In the genomic region with DNA sequence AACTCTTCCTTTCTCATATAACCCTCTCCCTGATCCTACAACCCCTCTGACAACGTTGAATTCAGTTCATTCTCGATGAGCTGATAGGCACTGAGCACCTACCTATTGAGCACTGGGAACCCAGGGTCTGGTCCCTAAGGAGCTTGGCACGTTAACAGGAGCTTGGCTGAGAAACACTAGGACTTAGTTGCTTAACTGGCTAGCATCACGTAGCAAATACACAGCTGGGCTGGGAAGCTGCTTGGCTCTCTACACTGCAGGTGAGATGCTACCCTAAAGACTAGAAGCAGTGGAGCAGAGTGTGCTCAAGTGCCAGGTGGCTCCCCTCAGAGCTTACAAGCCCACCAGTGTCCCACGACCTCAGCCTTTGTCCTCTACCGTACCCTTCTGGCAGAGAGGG, we compare ENCODE assay signal across 22 mouse cellular contexts. TPM values are rescaled to one million over a fixed set of nuclear protein-coding genes. Genes with fewer than 3 reads are reported as not detected.
DNase-seq lines count a peak whose midpoint lies in the region; ATAC-seq and TF ChIP-seq lines count a peak whose summit lies in the region.
"Had no signal": no experiment of that assay in that cellular context is flagged by ENCODE, and none has a peak within 500 bp of the region (broad histone marks: within the 10 kb centered on the region; RNA-seq: fewer than 3 reads in every experiment).

No protein-coding gene starts in this region.

- H3K9ac ChIP-seq in heart, adult 2 months (ENCODE audit: low read depth, low read length) = no peak overlapping the region
- no peak overlapping the region for H3K9ac ChIP-seq in kidney, embryonic 15.5 days
- no peak overlapping the region for H3K9ac ChIP-seq in midbrain, embryonic 11.5 days (ENCODE audit: low read length)
- no peak overlapping the region for H3K9ac ChIP-seq in midbrain, embryonic 13.5 days (replicated peaks)
- H3K9ac ChIP-seq in stomach, postnatal 0 days (ENCODE audit: low read length) = no peak overlapping the region
- H3K9ac ChIP-seq: forebrain, postnatal 0 days; limb, embryonic 12.5 days; liver, postnatal 0 days had no signal

- ATAC-seq in kidney, embryonic 15.5 days (replicated peaks; ENCODE audit: low FRiP score) = no peak
- ATAC-seq in midbrain, embryonic 11.5 days (ENCODE audit: low FRiP score) = no peak
- ATAC-seq in midbrain, embryonic 13.5 days = no peak
- no peak for ATAC-seq in stomach, postnatal 0 days (ENCODE audit: low FRiP score, low TSS enrichment)
- ATAC-seq: CD4-positive, CD25-positive, alpha-beta regulatory T cell, adult 4 months; forebrain, postnatal 0 days; hindbrain, embryonic 16.5 days; liver, postnatal 0 days had no signal

- no peaks in the 10 kb centered on the region for H3K9me3 ChIP-seq in kidney, embryonic 15.5 days (replicated peaks)
- H3K9me3 ChIP-seq in midbrain, embryonic 11.5 days (ENCODE audit: control insufficient read depth, low read length) = no peaks in the 10 kb centered on the region
- H3K9me3 ChIP-seq in midbrain, embryonic 13.5 days = no peaks in the 10 kb centered on the region
- no peaks in the 10 kb centered on the region for H3K9me3 ChIP-seq in stomach, postnatal 0 days (ENCODE audit: control insufficient read depth, low read length)
- H3K9me3 ChIP-seq: heart, embryonic 10.5 days; limb, embryonic 12.5 days had no signal

- H3K36me3 ChIP-seq in heart, adult 2 months (ENCODE audit: control insufficient read depth, insufficient read depth, low read length) = no peaks in the 10 kb centered on the region
- no peaks in the 10 kb centered on the region for H3K36me3 ChIP-seq in kidney, embryonic 15.5 days
- H3K36me3 ChIP-seq in midbrain, embryonic 11.5 days (ENCODE audit: control insufficient read depth, insufficient read depth, low read length) = no peaks in the 10 kb centered on the region
- peaks cover 8% of the 10 kb centered on the region; the same call in 1 of the 2 replicates for H3K36me3 ChIP-seq in midbrain, embryonic 13.5 days
- H3K36me3 ChIP-seq in stomach, postnatal 0 days (ENCODE audit: control insufficient read depth, insufficient read depth, low read length) = no peaks in the 10 kb centered on the region

- no peak for TF ChIP-seq EP300 in heart, adult 2 months (IDR thresholded peaks at IDR 0.05; ENCODE audit: insufficient read depth, low read depth, low read length)
- no peak for TF ChIP-seq EP300 in stomach, postnatal 0 days (optimal IDR thresholded peaks at IDR 0.05)

- no peaks in the 10 kb centered on the region for H3K27me3 ChIP-seq in heart, adult 2 months (ENCODE audit: control insufficient read depth, insufficient read depth, low read length)
- H3K27me3 ChIP-seq in kidney, embryonic 15.5 days = no peaks in the 10 kb centered on the region
- no peaks in the 10 kb centered on the region for H3K27me3 ChIP-seq in midbrain, embryonic 11.5 days (ENCODE audit: control insufficient read depth, insufficient read depth, low read length)
- H3K27me3 ChIP-seq in midbrain, embryonic 13.5 days = no peaks in the 10 kb centered on the region
- H3K27me3 ChIP-seq in stomach, postnatal 0 days (ENCODE audit: control insufficient read depth, insufficient read depth, low read length) = no peaks in the 10 kb centered on the region
- H3K27me3 ChIP-seq: limb, embryonic 12.5 days had no signal

- TF ChIP-seq CTCF in heart, adult 2 months (IDR thresholded peaks at IDR 0.05) = no peak
- no peak for TF ChIP-seq CTCF in stomach, postnatal 0 days (IDR thresholded peaks at IDR 0.05; ENCODE audit: low read depth)

- H3K4me3 ChIP-seq in heart, adult 2 months = no peak overlapping the region
- no peak overlapping the region for H3K4me3 ChIP-seq in kidney, embryonic 15.5 days (replicated peaks)
- H3K4me3 ChIP-seq in midbrain, embryonic 11.5 days (ENCODE audit: low read depth, low read length) = no peak overlapping the region
- H3K4me3 ChIP-seq in midbrain, embryonic 13.5 days (replicated peaks) = no peak overlapping the region
- H3K4me3 ChIP-seq in stomach, postnatal 0 days (ENCODE audit: low read depth, low read length) = no peak overlapping the region
- H3K4me3 ChIP-seq: heart, embryonic 10.5 days; layer of hippocampus, adult 2 months; limb, embryonic 12.5 days had no signal

- intact Hi-C loops in heart, adult 2 months (cut with DNase I) = no loop called here

- DNase-seq in heart, adult 11 months = peak; percentile 86
- no peak for DNase-seq in heart, adult 2 months
- DNase-seq in kidney, postnatal 25 days = no peak
- peak; percentile 72 for DNase-seq in midbrain, embryonic 11.5 days (ENCODE audit: low spot score, missing footprints)
- no peak for DNase-seq in stomach, postnatal 0 days (ENCODE audit: low spot score)
- DNase-seq: cerebellum, adult 2 months; cerebellum, postnatal 36 days; forebrain, postnatal 0 days; gastrocnemius, postnatal 36 days; heart, postnatal 4 days; layer of hippocampus, postnatal 36 days; liver, postnatal 0 days; thymus, postnatal 14 days had no signal

- no peak overlapping the region for H3K4me2 ChIP-seq in kidney, embryonic 15.5 days
- no peak overlapping the region for H3K4me2 ChIP-seq in midbrain, embryonic 11.5 days
- no peak overlapping the region for H3K4me2 ChIP-seq in midbrain, embryonic 13.5 days (replicated peaks)
- no peak overlapping the region for H3K4me2 ChIP-seq in stomach, postnatal 0 days (replicated peaks; ENCODE audit: low read depth)
- H3K4me2 ChIP-seq: limb, embryonic 12.5 days; liver, embryonic 11.5 days had no signal

- H3K4me1 ChIP-seq in heart, adult 2 months (ENCODE audit: control insufficient read depth, insufficient read depth, low read length) = peaks cover 4% of the 10 kb centered on the region; the same call in 1 of the 2 replicates
- H3K4me1 ChIP-seq in kidney, embryonic 15.5 days = peaks cover 19% of the 10 kb centered on the region
- peaks cover 3% of the 10 kb centered on the region; the same call in 1 of the 2 replicates for H3K4me1 ChIP-seq in midbrain, embryonic 11.5 days (ENCODE audit: control insufficient read depth, insufficient read depth, low read length)
- H3K4me1 ChIP-seq in midbrain, embryonic 13.5 days (replicated peaks) = no peaks in the 10 kb centered on the region
- H3K4me1 ChIP-seq in stomach, postnatal 0 days (replicated peaks; ENCODE audit: control insufficient read depth, insufficient read depth) = no peaks in the 10 kb centered on the region

- no peak for TF ChIP-seq POLR2A in heart, adult 2 months (IDR thresholded peaks at IDR 0.05; ENCODE audit: insufficient read depth, low read depth, low read length)

- H3K79me2 ChIP-seq in heart, adult 2 months (replicated peaks; ENCODE audit: control insufficient read depth, insufficient read depth, low read length) = no peaks in the 10 kb centered on the region

- WGBS in heart, adult 2 months = 73% methylated on average over 6 of the region's 6 CpGs
- WGBS in kidney, embryonic 15.5 days = 38% methylated on average over 6 of the region's 6 CpGs
- 81% methylated on average over 6 of the region's 6 CpGs for WGBS in midbrain, embryonic 11.5 days
- WGBS in midbrain, embryonic 13.5 days = 75% methylated on average over 6 of the region's 6 CpGs
- WGBS in stomach, postnatal 0 days = 42% methylated on average over 6 of the region's 6 CpGs

- no peak overlapping the region for H3K27ac ChIP-seq in heart, adult 2 months
- H3K27ac ChIP-seq in kidney, embryonic 15.5 days = peak overlapping the region; percentile 68
- H3K27ac ChIP-seq in midbrain, embryonic 11.5 days (ENCODE audit: low read depth, low read length) = no peak overlapping the region
- no peak overlapping the region for H3K27ac ChIP-seq in midbrain, embryonic 13.5 days
- 0 out of 2 replicates have a peak overlapping the region, but pooled peaks have one; percentile 24 for H3K27ac ChIP-seq in stomach, postnatal 0 days (replicated peaks)
- H3K27ac ChIP-seq: heart, embryonic 10.5 days; layer of hippocampus, adult 2 months; limb, embryonic 12.5 days; macrophage had no signal

RNA-seq across cellular contexts. Expression of a gene that starts 16.9 kb away (rescaled TPM):
- total RNA-seq in heart, adult 2 months (2021) = 10 to 100 TPM; 55.8 to 59.7 TPM
- polyA plus RNA-seq in heart, adult 2 months (2012; rRNA removed) = 31.0 and 50.3 TPM in 2 replicates
- 280 and 313 TPM in 2 replicates for polyA plus RNA-seq in kidney, embryonic 15.5 days (2015; fragmentation: Nextera tagmentation; extraction: Ambion mirVana)
- 285 and 305 TPM in 2 replicates for polyA plus RNA-seq in midbrain, embryonic 11.5 days (2014; fragmentation: Nextera tagmentation; extraction: Ambion mirVana)
- 199 and 201 TPM in 2 replicates for polyA plus RNA-seq in midbrain, embryonic 13.5 days (2015; fragmentation: Nextera tagmentation; extraction: Ambion mirVana)
- polyA plus RNA-seq in stomach, postnatal 0 days (2015; fragmentation: Nextera tagmentation; extraction: Ambion mirVana) = 107 and 121 TPM in 2 replicates

RNA-seq across cellular contexts. Expression of a gene that starts 17.0 kb away (rescaled TPM):
- 10 to 100 TPM in 1 of 2 experiments, 1 to 10 TPM in 1; 9.3 to 10.7 TPM for total RNA-seq in heart, adult 2 months (2021)
- polyA plus RNA-seq in heart, adult 2 months (2012; rRNA removed) = 5.6 and 7.7 TPM in 2 replicates
- polyA plus RNA-seq in kidney, embryonic 15.5 days (2015; fragmentation: Nextera tagmentation; extraction: Ambion mirVana) = 25.1 and 25.5 TPM in 2 replicates
- 21.6 and 23.2 TPM in 2 replicates for polyA plus RNA-seq in midbrain, embryonic 11.5 days (2014; fragmentation: Nextera tagmentation; extraction: Ambion mirVana)
- polyA plus RNA-seq in midbrain, embryonic 13.5 days (2015; fragmentation: Nextera tagmentation; extraction: Ambion mirVana) = 22.9 and 23.9 TPM in 2 replicates
- 8.9 and 9.3 TPM in 2 replicates for polyA plus RNA-seq in stomach, postnatal 0 days (2015; fragmentation: Nextera tagmentation; extraction: Ambion mirVana)

RNA-seq across cellular contexts. Expression of a gene that starts 59.2 kb away (rescaled TPM):
- total RNA-seq in heart, adult 2 months (2021) = 10 to 100 TPM; 23.1 to 24.4 TPM
- 29.8 and 34.0 TPM in 2 replicates for polyA plus RNA-seq in heart, adult 2 months (2012; rRNA removed)
- 44.7 and 46.5 TPM in 2 replicates for polyA plus RNA-seq in kidney, embryonic 15.5 days (2015; fragmentation: Nextera tagmentation; extraction: Ambion mirVana)
- 66.3 and 68.9 TPM in 2 replicates for polyA plus RNA-seq in midbrain, embryonic 11.5 days (2014; fragmentation: Nextera tagmentation; extraction: Ambion mirVana)
- polyA plus RNA-seq in midbrain, embryonic 13.5 days (2015; fragmentation: Nextera tagmentation; extraction: Ambion mirVana) = 48.4 and 49.4 TPM in 2 replicates
- polyA plus RNA-seq in stomach, postnatal 0 days (2015; fragmentation: Nextera tagmentation; extraction: Ambion mirVana) = 72.0 and 72.6 TPM in 2 replicates

RNA-seq across cellular contexts. Expression of a gene that starts 59.3 kb away (rescaled TPM):
- total RNA-seq in heart, adult 2 months (2021) = 10 to 100 TPM; 15.3 to 17.0 TPM
- polyA plus RNA-seq in heart, adult 2 months (2012; rRNA removed) = 8.7 and 12.8 TPM in 2 replicates
- 30.2 and 30.7 TPM in 2 replicates for polyA plus RNA-seq in kidney, embryonic 15.5 days (2015; fragmentation: Nextera tagmentation; extraction: Ambion mirVana)
- 25.3 and 26.7 TPM in 2 replicates for polyA plus RNA-seq in midbrain, embryonic 11.5 days (2014; fragmentation: Nextera tagmentation; extraction: Ambion mirVana)
- polyA plus RNA-seq in midbrain, embryonic 13.5 days (2015; fragmentation: Nextera tagmentation; extraction: Ambion mirVana) = 28.1 and 28.6 TPM in 2 replicates
- polyA plus RNA-seq in stomach, postnatal 0 days (2015; fragmentation: Nextera tagmentation; extraction: Ambion mirVana) = 14.7 TPM in 2 replicates

Comparison
In these comparisons a context has a peak if more than half of its experiments do, and no peak if none do; other contexts are left out.
1. DNase-seq: peak in heart, adult 11 months (single experiment) and midbrain, embryonic 11.5 days (single experiment); none in heart, adult 2 months (0 of 2), kidney, postnatal 25 days (0 of 2) and stomach, postnatal 0 days (single experiment).
2. H3K27ac ChIP-seq: peak in kidney, embryonic 15.5 days (single experiment) and stomach, postnatal 0 days (single experiment); none in heart, adult 2 months (single experiment), midbrain, embryonic 11.5 days (single experiment) and midbrain, embryonic 13.5 days (single experiment).